Mouse (Mus musculus) forebrain, postnatal 0 days (tissue): ENCODE results near the gene Erap1. TPM values are rescaled to one million over a fixed set of nuclear protein-coding genes. Genes with fewer than 3 reads are reported as not detected.
"Not testable (repeated sequence)": the region's sequence is repeated elsewhere in the genome, so short reads cannot be mapped to it uniquely, and the experiment has no call there.

Experiments used
- ATAC-seq: fragments of 200-750 bp; cut with Nextera tagmentation; 2 replicates; pipeline ENCODE4 v1.8.0; 2017; ENCODE audit warnings: mild to moderate bottlenecking, moderate library complexity
- DNase-seq: peaks from one replicate; pipeline ENCODE4 v3.0.0-alpha.2; 2015
- H3K27ac ChIP-seq: fragments of 300-500 bp; sonication (generic); 2 replicates; pipeline ENCODE4 v1.5.1; 2014; ENCODE audit warnings: low read depth, mild to moderate bottlenecking, antibody characterized with exemption, low read length, moderate library complexity, mixed read lengths
- H3K27me3 ChIP-seq: fragments of 300-500 bp; sonication (generic); 2 replicates; pipeline ENCODE4 v1.6.1; 2014; ENCODE audit warnings: mild to moderate bottlenecking, low read length, mixed read lengths; ENCODE audit not compliant: insufficient read depth
- H3K36me3 ChIP-seq: fragments of 300-500 bp; sonication (generic); 2 replicates; pipeline ENCODE4 v1.6.1; 2014; ENCODE audit warnings: mild to moderate bottlenecking, moderate library complexity; ENCODE audit not compliant: insufficient read depth
- H3K4me1 ChIP-seq: fragments of 300-500 bp; sonication (generic); 2 replicates; pipeline ENCODE4 v1.6.1; 2014; ENCODE audit warnings: antibody characterized with exemption; ENCODE audit not compliant: insufficient read depth
- H3K4me2 ChIP-seq: fragments of 300-500 bp; sonication (generic); 2 replicates; pipeline ENCODE4 v1.6.1; 2014; ENCODE audit warnings: low read depth, mild to moderate bottlenecking, moderate library complexity
- H3K4me3 ChIP-seq: fragments of 300-500 bp; sonication (generic); 2 replicates; pipeline ENCODE4 v1.5.1; 2014; ENCODE audit warnings: low read depth, low read length, mixed read lengths
- H3K9ac ChIP-seq: fragments of 300-500 bp; sonication (generic); 2 replicates; pipeline ENCODE4 v1.6.1; 2014; ENCODE audit warnings: mild to moderate bottlenecking
- H3K9me3 ChIP-seq: fragments of 300-500 bp; sonication (generic); 2 replicates; pipeline ENCODE4 v1.6.1; 2016; ENCODE audit warnings: low read length
- CTCF ChIP-seq: sonication (generic); IDR thresholded peaks from 2 replicates; pipeline ENCODE4 v1.5.1; 2016; ENCODE audit warnings: antibody characterized with exemption, control low read depth, low read depth
- WGBS: fragments of 180-500 bp; shearing (Covaris S2); extraction: QIAGEN DNeasy Blood & Tissue Kit; methylation state at CpG from one replicate; pipeline ENCODE4 v1.1.7; 2014; 5-methylcytosine and 5-hydroxymethylcytosine counted together
- polyA plus RNA-seq: library from polyadenylated mRNA; unstranded; fragments of >200 nt; fragmentation: Nextera tagmentation; extraction: Ambion mirVana; gene quantifications from 2 replicates; pipeline ENCODE4 v1.2.1, GENCODE M21; 2015
- total RNA-seq: library from RNA; depleted of rRNA; stranded (reverse); fragments of >200 nt; gene quantifications from 2 replicates; pipeline ENCODE4 v1.2.3, GENCODE M21; 2014

Erap1 gene
- total and polyA plus RNA-seq, 2 experiments from 2014 or later = 5.6 to 6.2 TPM

DNA sequence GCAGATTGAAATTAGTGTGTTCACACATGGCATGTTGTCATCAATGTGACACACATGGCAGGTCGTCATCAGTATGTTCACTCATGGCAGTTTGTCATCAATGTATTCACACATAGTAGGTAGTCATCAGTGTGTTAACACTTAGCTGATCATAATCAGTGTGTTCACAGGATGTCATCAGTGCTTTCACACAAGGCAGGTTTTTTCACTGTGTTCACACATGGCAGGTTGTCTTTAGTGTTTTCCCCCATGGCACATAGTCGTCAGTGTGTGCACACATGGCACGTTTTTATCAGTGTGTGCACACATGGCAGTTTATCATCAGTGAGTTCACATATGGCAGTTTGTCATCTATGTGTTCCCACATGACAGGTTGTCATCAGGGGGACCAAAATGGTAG, 6.5 kb upstream of the Erap1 start:
- H3K9me3 ChIP-seq = no peaks in the 10 kb centered on the region
- ATAC-seq = peak; percentile 70
- no peaks in the 10 kb centered on the region for H3K4me1 ChIP-seq
- no peak for DNase-seq
- TF ChIP-seq CTCF = no peak
- H3K27me3 ChIP-seq = no peaks in the 10 kb centered on the region
- H3K4me3 ChIP-seq = no peak overlapping the region
- H3K36me3 ChIP-seq = no peaks in the 10 kb centered on the region
- no peak overlapping the region for H3K4me2 ChIP-seq
- H3K9ac ChIP-seq = no peak overlapping the region
- no peak overlapping the region for H3K27ac ChIP-seq
- 72% methylated on average over 3 of the region's 3 CpGs for WGBS

DNA sequence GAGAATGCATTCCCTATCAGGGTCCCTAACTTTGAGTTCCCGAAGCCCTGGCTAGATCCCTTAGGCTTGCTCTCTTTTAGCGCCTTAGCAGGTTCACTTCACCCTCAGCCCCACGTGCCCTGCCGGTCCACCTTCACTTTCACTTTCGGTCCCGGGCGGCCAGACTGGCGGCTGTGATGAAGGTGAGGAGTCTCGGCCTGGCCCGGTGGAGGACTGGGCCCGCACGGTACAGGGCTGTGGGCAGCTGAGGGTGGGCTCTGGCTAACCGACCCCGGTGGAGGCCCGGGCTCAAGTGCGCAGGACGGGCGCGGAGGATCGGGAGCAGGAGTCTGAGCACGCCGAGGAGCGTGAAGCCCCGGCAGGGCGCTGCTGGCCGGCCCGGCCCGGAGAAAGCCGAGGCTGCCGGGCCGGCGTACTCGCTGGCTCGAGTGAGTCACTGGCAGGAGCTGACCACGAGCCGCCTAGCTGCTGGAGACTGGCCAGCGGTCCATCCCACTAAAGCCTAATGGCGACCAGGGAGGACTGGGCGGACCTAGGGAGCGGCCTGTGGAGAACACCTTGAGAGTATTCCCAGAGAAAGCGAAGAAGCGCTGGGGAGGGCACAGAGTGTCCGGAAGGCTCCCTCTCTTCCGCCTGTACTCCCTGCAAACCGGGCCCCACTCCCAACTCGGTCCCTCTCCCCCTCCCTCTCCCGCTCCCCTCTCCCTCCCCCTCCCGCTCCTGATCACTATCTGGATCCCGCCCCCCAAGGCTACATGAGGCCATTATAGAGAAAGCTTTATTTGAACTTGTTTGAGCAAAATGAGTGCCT, 549 bp downstream of the Erap1 start:
- Histone ChIP-seq H3K27ac (peak overlapping the region; percentile 78), H3K4me3 (peak overlapping the region; percentile 57), H3K9ac (peak overlapping the region; percentile 79), H3K9me3 (no peaks in the 10 kb centered on the region), H3K36me3 (no peaks in the 10 kb centered on the region), H3K4me2 (peak overlapping the region; percentile 82), H3K4me1 (no peaks in the 10 kb centered on the region), H3K27me3 (no peaks in the 10 kb centered on the region)
- no peak for TF ChIP-seq CTCF
- DNase-seq (peak; percentile 65), ATAC-seq (peak; percentile 84)
- WGBS = 4% methylated on average over 47 of the region's 49 CpGs

DNA sequence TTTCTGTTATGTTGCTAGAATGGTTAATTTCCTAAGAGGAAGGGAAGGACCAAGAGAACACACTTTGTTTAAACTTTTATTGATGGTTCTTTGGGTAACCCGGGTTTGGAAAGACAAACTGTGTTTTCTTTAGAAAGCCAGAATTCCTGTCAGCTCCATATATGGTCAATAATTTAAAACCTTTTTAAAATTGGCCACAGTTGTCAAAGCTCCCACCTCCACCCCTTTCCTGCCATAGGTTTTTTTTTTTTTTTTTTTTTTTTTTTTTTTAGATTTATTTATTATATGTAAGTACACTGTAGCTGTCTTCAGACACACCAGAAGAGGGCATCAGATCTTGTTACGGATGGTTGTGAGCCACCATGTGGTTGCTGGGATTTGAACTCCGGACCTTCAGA, 1.2 kb downstream of the Erap1 start:
- ATAC-seq, H3K27me3 ChIP-seq, H3K4me1 ChIP-seq, H3K27ac ChIP-seq, DNase-seq, H3K9me3 ChIP-seq, H3K36me3 ChIP-seq, H3K9ac ChIP-seq: not testable (repeated sequence)
- 60% methylated on average over 3 of the region's 3 CpGs for WGBS
- Histone ChIP-seq H3K4me3 (peak overlapping the region; percentile 57), H3K4me2 (peak overlapping the region; percentile 82)

DNA sequence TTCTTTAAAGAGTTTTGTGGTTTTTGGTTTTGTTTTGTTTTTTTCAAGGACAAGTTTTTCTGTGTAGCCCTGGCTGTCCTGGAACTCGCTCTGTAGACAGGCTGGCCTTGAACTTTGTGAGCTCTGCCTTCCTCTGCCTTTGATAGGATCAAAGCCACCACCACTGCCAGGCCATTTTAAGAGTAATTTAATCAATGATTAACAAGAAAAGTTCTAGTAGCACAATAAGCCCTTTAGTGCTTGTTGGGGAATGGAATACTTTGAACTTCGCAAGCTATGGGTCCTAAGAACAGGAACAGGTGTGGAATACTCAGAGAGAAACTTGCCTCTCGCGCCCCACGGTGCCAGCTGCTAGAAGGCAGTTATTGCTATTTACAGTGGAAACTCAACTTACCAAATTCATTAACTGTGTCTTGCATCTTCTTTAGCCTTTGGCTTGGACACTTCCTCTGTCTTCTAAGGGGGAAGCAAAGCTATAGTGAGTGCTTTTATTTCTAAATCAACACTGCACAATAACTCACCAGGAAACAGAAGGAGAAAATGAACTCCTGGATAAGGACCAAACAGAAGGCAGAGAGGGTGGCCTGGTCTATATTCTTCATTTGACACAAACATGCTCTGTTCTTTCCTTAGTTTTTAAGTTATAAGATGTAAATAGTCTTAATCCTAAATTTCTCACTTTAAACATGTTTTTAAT, 56.3 kb downstream of the Erap1 start:
- Histone ChIP-seq H3K9ac (no peak overlapping the region), H3K36me3 (no peaks in the 10 kb centered on the region), H3K27me3 (no peaks in the 10 kb centered on the region), H3K4me1 (no peaks in the 10 kb centered on the region), H3K4me3 (no peak overlapping the region), H3K4me2 (no peak overlapping the region), H3K9me3 (no peaks in the 10 kb centered on the region), H3K27ac (no peak overlapping the region)
- TF ChIP-seq CTCF = no peak
- DNase-seq (no peak), ATAC-seq (no peak)
- 91% methylated on average over 5 of the region's 5 CpGs for WGBS

DNA sequence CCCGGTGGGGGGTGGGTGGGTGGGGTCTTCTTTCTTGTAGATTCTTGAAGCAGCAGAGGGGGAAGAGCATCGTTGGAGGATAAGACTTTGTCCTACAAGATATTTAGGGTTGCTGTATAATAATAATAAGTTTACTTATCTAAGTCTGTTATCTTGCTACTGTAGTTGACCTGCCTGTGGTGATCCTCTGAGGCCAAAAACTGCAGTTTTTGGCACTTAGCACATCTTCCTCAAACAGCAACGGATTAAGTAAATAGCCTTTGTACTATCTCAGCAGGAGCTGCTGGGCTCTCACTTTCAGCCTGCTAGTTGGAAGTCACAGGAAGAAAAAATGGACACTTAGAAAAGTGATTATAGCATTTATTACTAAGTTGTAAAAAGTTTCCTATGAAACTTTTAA, 56.9 kb downstream of the Erap1 start:
- no peak for DNase-seq
- no peak overlapping the region for H3K4me2 ChIP-seq
- H3K4me3 ChIP-seq = no peak overlapping the region
- no peaks in the 10 kb centered on the region for H3K9me3 ChIP-seq
- no peaks in the 10 kb centered on the region for H3K36me3 ChIP-seq
- ATAC-seq = no peak
- H3K9ac ChIP-seq = no peak overlapping the region
- H3K4me1 ChIP-seq = no peaks in the 10 kb centered on the region
- H3K27ac ChIP-seq = no peak overlapping the region
- WGBS = 54% methylated on average over 3 of the region's 3 CpGs
- no peak for TF ChIP-seq CTCF
- H3K27me3 ChIP-seq = no peaks in the 10 kb centered on the region

DNA sequence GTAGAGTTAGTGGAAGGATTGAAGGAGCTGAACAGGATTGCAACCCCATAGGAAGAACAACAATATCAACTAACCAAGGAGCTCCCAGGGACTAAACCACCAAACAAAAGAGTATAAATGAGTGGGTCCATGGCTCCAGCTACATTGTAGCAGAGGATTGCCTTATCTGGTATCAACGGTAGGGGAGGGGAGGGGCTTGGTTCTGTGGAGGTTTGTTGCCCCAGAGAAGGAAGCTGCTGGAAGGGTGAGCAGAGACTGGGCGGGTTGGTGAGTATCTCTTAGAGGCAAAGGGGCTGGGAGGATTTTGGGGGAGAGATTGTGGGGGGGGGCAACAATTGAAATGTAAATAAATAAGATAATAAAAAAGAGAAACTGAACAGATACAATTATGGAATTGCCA, 79.6 kb downstream of the Erap1 start:
- Histone ChIP-seq H3K27me3 (no peaks in the 10 kb centered on the region), H3K4me1 (no peaks in the 10 kb centered on the region), H3K27ac (no peak overlapping the region), H3K9me3 (no peaks in the 10 kb centered on the region), H3K4me2 (no peak overlapping the region), H3K36me3 (no peaks in the 10 kb centered on the region), H3K4me3 (no peak overlapping the region), H3K9ac (no peak overlapping the region)
- TF ChIP-seq CTCF = no peak
- DNase-seq (no peak), ATAC-seq (no peak)
- 80% methylated on average over 2 of the region's 2 CpGs for WGBS

DNA sequence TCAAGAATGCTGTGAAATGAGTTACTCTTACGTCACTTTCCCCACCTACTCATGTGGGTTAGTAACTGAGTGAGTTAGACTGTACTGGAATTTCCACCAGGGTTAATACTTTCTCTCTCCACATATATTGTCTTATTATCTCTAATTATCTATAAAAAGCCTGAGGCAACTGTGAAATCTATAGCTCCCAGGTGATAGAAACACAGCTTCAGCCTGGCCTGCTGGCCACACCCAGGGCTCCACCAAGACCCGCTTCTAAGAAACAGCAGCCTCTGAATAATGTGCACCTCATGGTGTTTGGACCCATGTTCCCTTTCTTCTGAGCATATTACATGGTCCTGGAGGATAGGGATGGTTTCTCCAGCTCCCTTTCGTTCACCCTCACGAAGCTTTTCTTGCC, 94.4 kb downstream of the Erap1 start:
- H3K27ac ChIP-seq = no peak overlapping the region
- H3K9ac ChIP-seq = no peak overlapping the region
- H3K4me3 ChIP-seq = no peak overlapping the region
- H3K4me2 ChIP-seq = no peak overlapping the region
- DNase-seq (no peak), ATAC-seq (no peak)
- WGBS = 93% methylated on average over 4 of the region's 4 CpGs
- H3K27me3 ChIP-seq = no peaks in the 10 kb centered on the region
- no peak for TF ChIP-seq CTCF
- H3K36me3 ChIP-seq = no peaks in the 10 kb centered on the region
- no peaks in the 10 kb centered on the region for H3K4me1 ChIP-seq
- no peaks in the 10 kb centered on the region for H3K9me3 ChIP-seq
